Mouse (Mus musculus): Measurements from ENCODE around the gene Nsl1.

GRCm38 (mm10) chr1:191086304-191086878 lies 23.6 kb downstream of the Nsl1 start:
- TF ChIP-seq CTCF (IDR thresholded peaks at IDR 0.05; ENCODE audit: insufficient read depth, low read length) (no peak), POLR2A (IDR thresholded peaks at IDR 0.05; ENCODE audit: borderline replicate concordance, extremely low read depth, low read depth, low read length) (no peak)
